Mouse (Mus musculus) limb, embryonic 14.5 days (tissue): ENCODE data around the gene Gm12666. TPM values are rescaled to one million over a fixed set of nuclear protein-coding genes. Genes with fewer than 3 reads are reported as not detected.
"Not testable (repeated sequence)": the region's sequence is repeated elsewhere in the genome, so short reads cannot be mapped to it uniquely, and the experiment has no call there.

Experiments used
- ATAC-seq: fragments of 200-750 bp; cut with Nextera tagmentation; 2 replicates; pipeline ENCODE4 v1.8.0; 2017; ENCODE audit warnings: low read depth, moderate number of reproducible peaks, moderate TSS enrichment; ENCODE audit not compliant: low FRiP score
- DNase-seq: peaks from one replicate; pipeline ENCODE4 v3.0.0-alpha.2; 2015; ENCODE audit warnings: low spot score
- H3K27ac ChIP-seq: fragments of 300-500 bp; sonication (generic); replicated peaks from 2 replicates; pipeline ENCODE4 v1.5.1; 2014; ENCODE audit warnings: low read depth, mild to moderate bottlenecking, low read length, moderate library complexity, mixed read lengths
- H3K27me3 ChIP-seq: fragments of 300-500 bp; sonication (generic); 2 replicates; pipeline ENCODE4 v1.6.1; 2014; ENCODE audit warnings: low read length, mixed read lengths; ENCODE audit not compliant: control insufficient read depth, insufficient read depth
- H3K36me3 ChIP-seq: fragments of 300-500 bp; sonication (generic); 2 replicates; pipeline ENCODE4 v1.6.1; 2014; ENCODE audit warnings: mild to moderate bottlenecking, low read length, moderate library complexity, mixed read lengths; ENCODE audit not compliant: control insufficient read depth, insufficient read depth
- H3K4me1 ChIP-seq: fragments of 300-500 bp; sonication (generic); 2 replicates; pipeline ENCODE4 v1.6.1; 2014; ENCODE audit warnings: antibody characterized with exemption, low read length, mixed read lengths; ENCODE audit not compliant: control insufficient read depth, insufficient read depth
- H3K4me2 ChIP-seq: fragments of 300-500 bp; sonication (generic); replicated peaks from 2 replicates; pipeline ENCODE4 v1.6.1; 2014; ENCODE audit warnings: low read depth, mild to moderate bottlenecking, low read length, moderate library complexity; ENCODE audit not compliant: severe bottlenecking
- H3K4me3 ChIP-seq: fragments of 300-500 bp; sonication (generic); replicated peaks from 2 replicates; pipeline ENCODE4 v1.5.1; 2014; ENCODE audit warnings: low read length
- H3K9ac ChIP-seq: fragments of 300-500 bp; sonication (generic); 2 replicates; pipeline ENCODE4 v1.6.1; 2014; ENCODE audit warnings: mild to moderate bottlenecking, low read depth, low read length, moderate library complexity; ENCODE audit not compliant: severe bottlenecking
- H3K9me3 ChIP-seq: fragments of 300-500 bp; sonication (generic); 2 replicates; pipeline ENCODE4 v1.6.1; 2016; ENCODE audit warnings: low read length; ENCODE audit not compliant: control insufficient read depth
- POLR2A ChIP-seq: fragments of 200-500 bp; IDR thresholded peaks from 2 replicates; pipeline ENCODE4 v1.8.0; 2012; ENCODE audit warnings: inconsistent platforms, mild to moderate bottlenecking, moderate library complexity, borderline replicate concordance; ENCODE audit not compliant: insufficient read depth, insufficient read length; ENCODE audit errors: extremely low read depth
- WGBS: fragments of 180-500 bp; shearing (Covaris S2); extraction: QIAGEN DNeasy Blood & Tissue Kit; methylation state at CpG from one replicate; pipeline ENCODE4 v1.1.7; 2014; 5-methylcytosine and 5-hydroxymethylcytosine counted together
- polyA plus RNA-seq, 2 experiments: library from polyadenylated mRNA; depleted of rRNA in 1 of 2; stranded (reverse) in 1 of 2; unstranded in 1 of 2; fragments of >200 nt; fragmentation: Nextera tagmentation in 1 of 2; extraction: Ambion mirVana in 1 of 2; gene quantifications; 2 replicates each; pipeline versions ENCODE4 v1.2.1 to v1.2.3; 2012 to 2014

The Gm12666 gene
- polyA plus RNA-seq (2012; rRNA removed), result not detected in 2 replicates
- polyA plus RNA-seq (2014; fragmentation: Nextera tagmentation; extraction: Ambion mirVana), result not detected in 2 replicates

DNA sequence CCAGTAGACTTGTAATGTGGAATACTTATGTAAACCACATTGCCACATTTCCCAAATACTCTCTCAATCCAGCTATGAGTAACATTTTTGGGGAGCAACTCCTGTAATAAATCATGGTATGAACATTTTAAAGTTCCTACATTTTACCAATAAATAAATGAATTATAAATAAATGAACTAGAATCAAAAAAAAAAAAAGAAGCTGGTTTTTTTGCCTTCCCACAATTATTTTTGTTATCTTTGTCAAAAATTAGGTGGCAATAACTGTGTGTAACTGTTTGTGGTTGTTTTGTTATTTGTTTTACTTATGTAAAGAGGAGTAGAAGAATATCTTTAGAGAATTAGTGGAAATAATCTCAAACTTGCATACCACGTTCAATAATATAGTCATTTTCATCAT is at the start of gene Gm12666:
Gene Gm12666, minus strand, starts transcription at position 101 of the 400 bp plus-strand sequence.
- not testable (repeated sequence) for H3K9ac ChIP-seq, H3K4me2 ChIP-seq, H3K4me3 ChIP-seq, H3K27ac ChIP-seq, H3K27me3 ChIP-seq, H3K4me1 ChIP-seq, H3K9me3 ChIP-seq, ATAC-seq, H3K36me3 ChIP-seq, DNase-seq
- 83% methylated on average over 1 of the region's 1 CpGs for WGBS

DNA sequence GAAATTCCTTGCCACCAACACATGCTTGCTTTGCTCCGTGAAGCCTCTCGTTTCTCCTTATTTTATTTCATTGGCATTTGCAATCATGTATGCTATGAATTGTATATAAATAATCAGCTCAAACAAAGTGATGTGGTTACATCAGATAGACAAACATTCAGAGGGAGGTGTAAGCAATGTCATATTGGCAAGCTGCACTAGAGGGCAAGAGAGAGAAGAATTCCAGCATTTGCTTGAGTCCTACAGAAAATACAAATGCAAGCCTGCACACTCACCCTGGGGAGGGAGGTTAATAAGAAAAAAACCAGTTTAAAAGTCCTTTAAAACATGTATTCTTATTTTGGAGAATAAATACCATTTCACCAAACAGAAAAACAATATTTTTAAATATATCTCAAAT is 34.8 kb upstream of the Gm12666 start:
- no peak for TF ChIP-seq POLR2A
- Histone ChIP-seq H3K4me2 (no peak overlapping the region), H3K36me3 (no peaks in the 10 kb centered on the region), H3K27ac (no peak overlapping the region), H3K4me1 (no peaks in the 10 kb centered on the region), H3K9ac (no peak overlapping the region), H3K27me3 (no peaks in the 10 kb centered on the region), H3K9me3 (no peaks in the 10 kb centered on the region), H3K4me3 (no peak overlapping the region)
- no peak for ATAC-seq
- 89% methylated on average over 2 of the region's 2 CpGs for WGBS
- DNase-seq, result no peak

DNA sequence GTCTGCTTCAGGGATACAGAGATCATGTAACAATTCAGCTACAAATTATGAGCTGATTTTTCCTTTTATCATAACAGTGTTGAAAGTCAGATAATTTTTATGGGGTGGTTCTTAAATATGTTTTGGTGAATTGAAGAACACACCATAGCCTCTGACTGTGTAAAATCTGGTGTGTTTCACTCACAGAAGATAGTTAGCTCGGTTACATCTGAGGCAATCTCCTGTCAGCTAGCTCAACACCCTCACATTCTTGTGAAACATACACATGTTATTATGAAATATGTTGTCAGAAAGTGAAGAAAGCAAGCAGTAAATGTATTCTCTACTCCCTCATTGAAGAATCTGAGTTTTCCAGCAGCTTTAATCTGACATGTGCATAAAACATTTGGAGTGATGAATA is 24.7 kb upstream of the Gm12666 start:
- whole genome bisulfite sequencing, result 74% methylated on average over 1 of the region's 1 CpGs
- no peaks in the 10 kb centered on the region for H3K36me3 ChIP-seq
- no peak overlapping the region for H3K4me2 ChIP-seq
- no peaks in the 10 kb centered on the region for H3K9me3 ChIP-seq
- no peaks in the 10 kb centered on the region for H3K4me1 ChIP-seq
- no peak overlapping the region for H3K27ac ChIP-seq
- no peak overlapping the region for H3K4me3 ChIP-seq
- ATAC-seq (no peak), DNase-seq (no peak)
- no peak overlapping the region for H3K9ac ChIP-seq
- no peak for TF ChIP-seq POLR2A
- no peaks in the 10 kb centered on the region for H3K27me3 ChIP-seq

DNA sequence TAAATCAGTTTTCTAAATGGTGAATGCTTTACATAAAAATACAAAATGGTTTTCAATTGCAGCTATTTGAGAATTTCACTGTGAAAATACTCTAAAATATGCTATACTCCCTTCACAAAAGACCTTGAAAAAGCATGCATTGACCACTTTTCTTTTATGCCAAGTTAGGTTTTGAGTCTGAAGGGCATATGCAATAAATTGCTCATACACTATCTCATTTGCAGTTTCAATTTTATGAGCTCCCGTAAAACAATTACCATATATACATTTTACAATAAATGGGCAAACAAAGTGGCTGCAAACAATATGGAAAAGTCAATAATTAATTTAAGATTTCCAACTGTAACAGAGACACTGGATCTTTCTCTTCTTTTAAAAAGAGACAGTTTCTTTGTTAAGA is 38.9 kb downstream of the Gm12666 start:
- no peak overlapping the region for H3K27ac ChIP-seq
- H3K4me3 ChIP-seq, result no peak overlapping the region
- DNase-seq, result no peak
- H3K4me1 ChIP-seq, result no peaks in the 10 kb centered on the region
- H3K4me2 ChIP-seq, result no peak overlapping the region
- H3K27me3 ChIP-seq, result no peaks in the 10 kb centered on the region
- no peaks in the 10 kb centered on the region for H3K36me3 ChIP-seq
- ATAC-seq, result no peak
- no peak overlapping the region for H3K9ac ChIP-seq
- H3K9me3 ChIP-seq, result no peaks in the 10 kb centered on the region
- no peak for TF ChIP-seq POLR2A
- WGBS, result 80% methylated on average over 1 of the region's 1 CpGs

DNA sequence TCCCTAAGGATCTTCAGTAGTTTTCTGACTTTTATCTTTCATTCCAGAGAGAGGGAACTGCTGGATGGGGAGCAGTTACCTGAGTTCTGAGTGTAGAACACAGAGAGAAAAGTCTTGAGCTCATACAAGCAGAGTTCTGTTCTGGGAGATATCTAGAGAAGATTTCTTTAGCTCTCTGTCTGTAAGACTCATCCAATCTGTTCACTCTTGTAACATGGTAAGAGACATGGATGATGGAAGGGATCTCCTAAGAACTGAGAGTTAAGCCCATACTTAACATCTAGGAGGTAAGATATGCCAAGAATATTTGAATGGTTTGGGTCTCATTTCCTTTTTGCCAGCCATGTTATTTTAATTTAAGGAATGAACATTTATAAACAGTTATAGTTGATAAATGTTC is 44.4 kb downstream of the Gm12666 start, which contains the start of gene Izumo3:
Gene Izumo3, minus strand, starts transcription at position 101 of the 400 bp plus-strand sequence.
- ATAC-seq, result no peak
- H3K9ac ChIP-seq, result no peak within 1 kb of the TSS
- no peaks in the 10 kb centered on the region for H3K4me1 ChIP-seq
- DNase-seq, result no peak
- H3K27me3 ChIP-seq, result no peaks in the 10 kb centered on the region
- H3K4me2 ChIP-seq, result no peak within 1 kb of the TSS
- H3K4me3 ChIP-seq, result no peak within 1 kb of the TSS
- no peak within 1 kb of the TSS for H3K27ac ChIP-seq
- H3K9me3 ChIP-seq, result no peaks in the 10 kb centered on the region
- no peak for TF ChIP-seq POLR2A
- no peaks in the 10 kb centered on the region for H3K36me3 ChIP-seq

Other genes starting within 250 kb of the Gm12666 start
- gene Izumo3, start 44.5 kb downstream of the Gm12666 start, polyA plus RNA-seq (2012; rRNA removed), result not detected in 2 replicates
- not detected in 2 replicates for gene Izumo3, start 44.5 kb downstream of the Gm12666 start, polyA plus RNA-seq (2014; fragmentation: Nextera tagmentation; extraction: Ambion mirVana)